Mouse (Mus musculus) forebrain, embryonic 13.5 days (tissue): ENCODE measurements at regions not wholly inside any gene's neighbourhood (a gene's known extent, or its start where the extent isn't known, plus 50 kb on each side); places are given as distances from the start of the nearest gene placed in this dataset.

Source experiments
- ATAC-seq: fragments of 200-750 bp; cut with Nextera tagmentation; 2 replicates; pipeline ENCODE4 v1.8.0; 2017
- H3K27ac ChIP-seq: fragments of 300-500 bp; sonication (generic); 2 replicates; pipeline ENCODE4 v1.5.1; 2015; ENCODE audit warnings: inconsistent platforms, mild to moderate bottlenecking, moderate library complexity
- H3K27me3 ChIP-seq: fragments of 300-500 bp; sonication (generic); 2 replicates; pipeline ENCODE4 v1.6.1; 2015; ENCODE audit warnings: mild to moderate bottlenecking, inconsistent platforms
- H3K36me3 ChIP-seq: fragments of 300-500 bp; sonication (generic); 2 replicates; pipeline ENCODE4 v1.6.1; 2015; ENCODE audit warnings: mild to moderate bottlenecking, inconsistent platforms; ENCODE audit not compliant: poor library complexity, severe bottlenecking
- H3K4me1 ChIP-seq: fragments of 300-500 bp; sonication (generic); 2 replicates; pipeline ENCODE4 v1.6.1; 2015; ENCODE audit warnings: inconsistent platforms
- H3K4me2 ChIP-seq: fragments of 300-500 bp; sonication (generic); 2 replicates; pipeline ENCODE4 v1.6.1; 2015; ENCODE audit warnings: inconsistent platforms, mild to moderate bottlenecking, moderate library complexity
- H3K4me3 ChIP-seq: fragments of 300-500 bp; sonication (generic); 2 replicates; pipeline ENCODE4 v1.5.1; 2015; ENCODE audit warnings: mild to moderate bottlenecking, inconsistent platforms
- H3K9ac ChIP-seq: fragments of 300-500 bp; sonication (generic); 2 replicates; pipeline ENCODE4 v1.6.1; 2015; ENCODE audit warnings: mild to moderate bottlenecking, inconsistent platforms
- H3K9me3 ChIP-seq: fragments of 300-500 bp; sonication (generic); replicated peaks from 2 replicates; pipeline ENCODE4 v1.6.1; 2016; ENCODE audit warnings: inconsistent platforms
- WGBS: fragments of 180-500 bp; shearing (Covaris S2); methylation state at CpG from one replicate; pipeline ENCODE4 v1.1.7; 2015; 5-methylcytosine and 5-hydroxymethylcytosine counted together

GRCm38 (mm10) chr12:70592821-70593220 lies 139.9 kb downstream of the Tmx1 start:
- Histone ChIP-seq H3K4me2 (no peak overlapping the region), H3K27me3 (no peaks in the 10 kb centered on the region), H3K36me3 (no peaks in the 10 kb centered on the region), H3K27ac (no peak overlapping the region), H3K9me3 (no peaks in the 10 kb centered on the region), H3K4me1 (no peaks in the 10 kb centered on the region), H3K9ac (no peak overlapping the region), H3K4me3 (no peak overlapping the region)
- WGBS, result 92% methylated on average over 4 of the region's 4 CpGs
- no peak for ATAC-seq

GRCm38 (mm10) chr12:70598211-70598701 lies 145.4 kb downstream of the Tmx1 start:
- no peaks in the 10 kb centered on the region for H3K36me3 ChIP-seq
- no peak overlapping the region for H3K27ac ChIP-seq
- H3K4me1 ChIP-seq, result no peaks in the 10 kb centered on the region
- H3K9me3 ChIP-seq, result peaks cover 3% of the 10 kb centered on the region; the same call in 1 of the 2 replicates
- no peak overlapping the region for H3K4me3 ChIP-seq
- no peak overlapping the region for H3K9ac ChIP-seq
- no peak for ATAC-seq
- H3K4me2 ChIP-seq, result no peak overlapping the region
- H3K27me3 ChIP-seq, result no peaks in the 10 kb centered on the region
- WGBS, result 88% methylated on average over 15 of the region's 15 CpGs

GRCm38 (mm10) chr12:70599731-70600130 lies 146.8 kb downstream of the Tmx1 start:
- 82% methylated on average over 6 of the region's 6 CpGs for WGBS
- no peak for ATAC-seq
- H3K36me3 ChIP-seq, result no peaks in the 10 kb centered on the region
- no peaks in the 10 kb centered on the region for H3K4me1 ChIP-seq
- no peaks in the 10 kb centered on the region for H3K27me3 ChIP-seq
- peaks cover 3% of the 10 kb centered on the region; the same call in 1 of the 2 replicates for H3K9me3 ChIP-seq
- H3K4me3 ChIP-seq, result no peak overlapping the region
- H3K9ac ChIP-seq, result no peak overlapping the region
- H3K27ac ChIP-seq, result no peak overlapping the region
- H3K4me2 ChIP-seq, result no peak overlapping the region

GRCm38 (mm10) chr12:70603869-70604268 lies 151.0 kb downstream of the Tmx1 start:
- WGBS, result 80% methylated on average over 1 of the region's 1 CpGs
- Histone ChIP-seq H3K4me1 (no peaks in the 10 kb centered on the region), H3K27ac (no peak overlapping the region), H3K4me2 (no peak overlapping the region), H3K27me3 (no peaks in the 10 kb centered on the region), H3K4me3 (no peak overlapping the region), H3K36me3 (no peaks in the 10 kb centered on the region), H3K9ac (no peak overlapping the region), H3K9me3 (peaks cover 3% of the 10 kb centered on the region; the same call in 1 of the 2 replicates)
- ATAC-seq, result no peak

GRCm38 (mm10) chr12:70608672-70609071 lies 155.8 kb downstream of the Tmx1 start:
- Histone ChIP-seq H3K9ac (no peak overlapping the region), H3K4me1 (no peaks in the 10 kb centered on the region), H3K4me3 (no peak overlapping the region), H3K9me3 (no peaks in the 10 kb centered on the region), H3K4me2 (no peak overlapping the region), H3K36me3 (no peaks in the 10 kb centered on the region), H3K27ac (no peak overlapping the region), H3K27me3 (no peaks in the 10 kb centered on the region)
- 92% methylated on average over 5 of the region's 5 CpGs for WGBS
- ATAC-seq, result no peak

GRCm38 (mm10) chr12:70609116-70609871 lies 156.4 kb downstream of the Tmx1 start:
- no peaks in the 10 kb centered on the region for H3K4me1 ChIP-seq
- H3K4me3 ChIP-seq, result no peak overlapping the region
- H3K27me3 ChIP-seq, result no peaks in the 10 kb centered on the region
- H3K9me3 ChIP-seq, result no peaks in the 10 kb centered on the region
- no peak overlapping the region for H3K4me2 ChIP-seq
- H3K36me3 ChIP-seq, result no peaks in the 10 kb centered on the region
- WGBS, result 82% methylated on average over 7 of the region's 7 CpGs
- no peak overlapping the region for H3K9ac ChIP-seq
- no peak for ATAC-seq
- no peak overlapping the region for H3K27ac ChIP-seq

- Histone ChIP-seq H3K4me1 (no peaks in the 10 kb centered on the region), H3K36me3 (no peaks in the 10 kb centered on the region), H3K27ac (no peak overlapping the region), H3K27me3 (no peaks in the 10 kb centered on the region), H3K4me3 (no peak overlapping the region), H3K9me3 (no peaks in the 10 kb centered on the region), H3K9ac (no peak overlapping the region), H3K4me2 (no peak overlapping the region)
- WGBS, result 94% methylated on average over 5 of the region's 5 CpGs
- ATAC-seq, result no peak
These were observed 159.0 kb downstream of the Tmx1 start for GRCm38 (mm10) chr12:70611891-70612290.

GRCm38 (mm10) chr12:70613244-70613643 lies 160.3 kb downstream of the Tmx1 start:
- 86% methylated on average over 5 of the region's 5 CpGs for WGBS
- no peak for ATAC-seq
- Histone ChIP-seq H3K9me3 (no peaks in the 10 kb centered on the region), H3K9ac (no peak overlapping the region), H3K27ac (no peak overlapping the region), H3K4me1 (no peaks in the 10 kb centered on the region), H3K36me3 (no peaks in the 10 kb centered on the region), H3K4me2 (no peak overlapping the region), H3K4me3 (no peak overlapping the region), H3K27me3 (no peaks in the 10 kb centered on the region)

- Histone ChIP-seq H3K4me3 (no peak overlapping the region), H3K9me3 (no peaks in the 10 kb centered on the region), H3K4me2 (no peak overlapping the region), H3K27me3 (no peaks in the 10 kb centered on the region), H3K36me3 (no peaks in the 10 kb centered on the region), H3K9ac (no peak overlapping the region), H3K27ac (no peak overlapping the region), H3K4me1 (no peaks in the 10 kb centered on the region)
- ATAC-seq, result no peak
- 88% methylated on average over 2 of the region's 2 CpGs for WGBS
These were observed 161.2 kb downstream of the Tmx1 start for GRCm38 (mm10) chr12:70614101-70614500.

GRCm38 (mm10) chr12:70614686-70615085 lies 161.8 kb downstream of the Tmx1 start:
- Histone ChIP-seq H3K9ac (no peak overlapping the region), H3K27me3 (no peaks in the 10 kb centered on the region), H3K4me3 (no peak overlapping the region), H3K36me3 (no peaks in the 10 kb centered on the region), H3K9me3 (no peaks in the 10 kb centered on the region), H3K27ac (no peak overlapping the region), H3K4me1 (no peaks in the 10 kb centered on the region), H3K4me2 (no peak overlapping the region)
- 87% methylated on average over 2 of the region's 2 CpGs for WGBS
- ATAC-seq, result no peak

GRCm38 (mm10) chr12:70615123-70615522 lies 162.2 kb downstream of the Tmx1 start:
- Histone ChIP-seq H3K9me3 (no peaks in the 10 kb centered on the region), H3K27me3 (no peaks in the 10 kb centered on the region)

GRCm38 (mm10) chr12:70616049-70616448 lies 163.2 kb downstream of the Tmx1 start:
- H3K4me2 ChIP-seq, result no peak overlapping the region
- H3K4me1 ChIP-seq, result no peaks in the 10 kb centered on the region
- H3K27ac ChIP-seq, result no peak overlapping the region
- no peak for ATAC-seq
- no peak overlapping the region for H3K4me3 ChIP-seq
- 88% methylated on average over 4 of the region's 4 CpGs for WGBS
- no peaks in the 10 kb centered on the region for H3K9me3 ChIP-seq
- no peaks in the 10 kb centered on the region for H3K36me3 ChIP-seq
- no peak overlapping the region for H3K9ac ChIP-seq
- H3K27me3 ChIP-seq, result no peaks in the 10 kb centered on the region

More at GRCm38 (mm10) chr12:70615123-70615522, 162.2 kb downstream of the Tmx1 start:
- Histone ChIP-seq H3K4me1 (no peaks in the 10 kb centered on the region), H3K4me3 (no peak overlapping the region), H3K36me3 (no peaks in the 10 kb centered on the region), H3K9ac (no peak overlapping the region), H3K27ac (no peak overlapping the region), H3K4me2 (no peak overlapping the region)
- WGBS, result 95% methylated on average over 9 of the region's 9 CpGs
- no peak for ATAC-seq

- Histone ChIP-seq H3K4me3 (no peak overlapping the region), H3K36me3 (no peaks in the 10 kb centered on the region), H3K4me2 (no peak overlapping the region), H3K9me3 (no peaks in the 10 kb centered on the region), H3K9ac (no peak overlapping the region), H3K27ac (no peak overlapping the region), H3K4me1 (no peaks in the 10 kb centered on the region), H3K27me3 (no peaks in the 10 kb centered on the region)
- WGBS, result 40% methylated on average over 4 of the region's 4 CpGs
- ATAC-seq, result no peak
These were observed 163.6 kb downstream of the Tmx1 start for GRCm38 (mm10) chr12:70616487-70616886.
